Mouse (Mus musculus): ENCODE results near the gene Lamtor3. TPM values are rescaled to one million over a fixed set of nuclear protein-coding genes. Genes with fewer than 3 reads are reported as not detected.

The Lamtor3 gene
- polyA plus RNA-seq, 1 experiment from 2014 or later = 132 TPM

DNA sequence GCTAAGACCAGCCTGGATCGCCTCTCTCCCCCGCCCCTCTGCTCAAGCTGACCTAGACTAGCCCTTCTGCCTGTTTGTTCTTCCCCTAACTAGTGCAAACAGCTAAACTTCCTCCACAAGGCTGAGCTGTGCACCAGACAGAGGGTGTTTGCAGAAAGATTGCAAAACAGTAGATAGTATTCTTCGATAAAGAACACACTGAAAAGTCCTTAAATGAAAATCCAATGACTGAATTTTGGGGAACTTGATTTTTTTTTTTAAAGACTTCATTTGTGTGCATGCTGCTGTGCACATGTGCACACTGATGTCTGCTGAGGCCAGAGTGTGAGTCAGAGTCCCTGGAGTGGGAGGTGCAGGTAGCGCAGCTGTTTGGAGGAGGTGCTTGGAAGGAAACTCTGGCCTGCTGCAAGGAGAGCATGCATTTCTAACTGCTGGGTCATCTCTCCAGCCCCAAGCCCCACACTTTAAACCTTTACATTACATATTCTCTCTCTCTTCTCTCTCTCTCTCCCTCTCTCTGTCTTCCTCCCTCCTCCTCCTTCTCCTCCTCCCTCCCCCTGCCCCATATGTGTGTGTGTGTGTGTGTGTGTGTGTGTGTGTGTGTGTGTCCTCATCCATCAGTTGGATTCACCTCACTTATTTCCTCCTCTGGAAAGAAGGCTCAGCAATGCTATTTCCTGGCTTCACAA lies 34.1 kb downstream of the Lamtor3 start:
- Histone ChIP-seq H3K4me2 (ENCODE audit: low read depth, low read length) (no peak overlapping the region), H3K27ac (ENCODE audit: low read depth, low read length) (no peak overlapping the region; the same call in 1 of the 2 replicates)
- peak; percentile 45; the same call in 1 of the 2 replicates for ATAC-seq (ENCODE audit: low read depth)

DNA sequence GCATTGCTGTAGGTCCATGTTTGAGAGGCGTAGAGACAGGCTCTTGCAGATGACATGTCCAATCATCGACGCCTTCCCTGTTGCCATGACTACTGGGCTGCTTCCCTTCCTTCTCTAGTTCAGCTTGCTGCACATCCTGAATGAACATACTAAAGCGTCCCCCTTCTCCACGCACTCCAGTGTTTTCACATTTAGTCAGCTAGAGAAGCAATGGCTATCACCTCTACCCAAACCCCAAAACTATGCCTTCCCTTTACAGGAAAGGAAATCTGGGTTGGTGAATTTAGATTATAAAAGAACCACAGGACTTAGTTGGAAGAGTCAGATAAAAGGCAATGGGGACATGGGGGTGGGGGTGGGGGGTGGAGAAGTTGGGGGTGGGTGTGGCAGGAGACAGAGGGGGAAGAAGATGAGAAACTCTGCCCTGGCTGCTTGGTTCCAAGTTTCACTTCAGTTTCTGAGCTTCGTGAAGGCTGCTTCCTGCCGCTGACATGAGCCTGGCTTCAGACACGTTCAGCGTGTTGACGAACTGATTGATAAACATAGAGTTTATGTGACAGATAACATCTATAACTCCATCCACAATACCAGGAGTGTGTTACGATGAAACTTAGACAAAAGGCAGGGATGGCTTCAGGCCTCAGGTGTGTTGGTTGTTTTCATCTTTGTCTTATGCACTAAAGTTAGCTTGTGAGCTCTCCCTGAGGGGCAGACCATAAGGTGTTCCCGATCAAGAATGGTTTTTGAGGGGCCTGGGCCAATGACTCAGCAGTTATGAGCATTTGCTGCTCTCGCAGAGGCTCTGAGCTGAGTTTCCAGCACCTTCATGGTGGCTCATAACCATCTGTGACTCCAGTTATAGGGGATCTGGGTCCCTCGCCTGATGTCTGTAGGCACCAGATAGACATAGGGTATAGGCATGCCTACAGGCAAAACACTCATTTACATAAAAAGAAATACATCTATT lies 34.9 kb downstream of the Lamtor3 start:
- Histone ChIP-seq H3K9ac (replicated peaks; ENCODE audit: low read depth, low read length) (no peak overlapping the region), H3K4me3 (ENCODE audit: low read depth, low read length) (no peak overlapping the region), H3K36me3 (ENCODE audit: control insufficient read depth, insufficient read depth, low read length) (no peaks in the 10 kb centered on the region), H3K27ac (ENCODE audit: low read depth, low read length) (no peak overlapping the region), H3K4me1 (ENCODE audit: control insufficient read depth, insufficient read depth, low read length) (no peaks in the 10 kb centered on the region), H3K9me3 (ENCODE audit: control insufficient read depth, low read length) (no peaks in the 10 kb centered on the region), H3K27me3 (ENCODE audit: control insufficient read depth, insufficient read depth, low read length) (no peaks in the 10 kb centered on the region), H3K4me2 (ENCODE audit: low read depth, low read length) (no peak overlapping the region)
- ATAC-seq (ENCODE audit: low read depth) = peak; percentile 89
- WGBS = 69% methylated on average over 14 of the region's 14 CpGs

More for the DNA sequence above, 34.1 kb downstream of the Lamtor3 start:
- Histone ChIP-seq H3K9me3 (ENCODE audit: control insufficient read depth, low read length) (no peaks in the 10 kb centered on the region), H3K4me1 (ENCODE audit: control insufficient read depth, insufficient read depth, low read length) (no peaks in the 10 kb centered on the region), H3K9ac (replicated peaks; ENCODE audit: low read depth, low read length) (no peak overlapping the region), H3K4me3 (ENCODE audit: low read depth, low read length) (no peak overlapping the region), H3K36me3 (ENCODE audit: control insufficient read depth, insufficient read depth, low read length) (no peaks in the 10 kb centered on the region), H3K27me3 (ENCODE audit: control insufficient read depth, insufficient read depth, low read length) (no peaks in the 10 kb centered on the region)
- 75% methylated on average over 4 of the region's 4 CpGs for WGBS

- Histone ChIP-seq H3K9ac (replicated peaks; ENCODE audit: low read depth, low read length) (no peak overlapping the region), H3K27ac (ENCODE audit: low read depth, low read length) (no peak overlapping the region), H3K4me1 (ENCODE audit: control insufficient read depth, insufficient read depth, low read length) (no peaks in the 10 kb centered on the region), H3K36me3 (ENCODE audit: control insufficient read depth, insufficient read depth, low read length) (no peaks in the 10 kb centered on the region), H3K4me3 (ENCODE audit: low read depth, low read length) (no peak overlapping the region), H3K27me3 (ENCODE audit: control insufficient read depth, insufficient read depth, low read length) (no peaks in the 10 kb centered on the region), H3K9me3 (ENCODE audit: control insufficient read depth, low read length) (no peaks in the 10 kb centered on the region), H3K4me2 (ENCODE audit: low read depth, low read length) (no peak overlapping the region)
- WGBS = 68% methylated on average over 23 of the region's 23 CpGs
- ATAC-seq (ENCODE audit: low read depth) = no peak
Measured at GRCm38 (mm10) chr3:137954256-137954916, 36.1 kb downstream of the Lamtor3 start.

- ATAC-seq (ENCODE audit: low read depth) = no peak
- Histone ChIP-seq H3K9me3 (ENCODE audit: control insufficient read depth, low read length) (no peaks in the 10 kb centered on the region), H3K4me2 (ENCODE audit: low read depth, low read length) (peak overlapping the region; percentile 23; the same call in 1 of the 2 replicates), H3K27ac (ENCODE audit: low read depth, low read length) (no peak overlapping the region), H3K4me3 (ENCODE audit: low read depth, low read length) (no peak overlapping the region), H3K4me1 (ENCODE audit: control insufficient read depth, insufficient read depth, low read length) (no peaks in the 10 kb centered on the region), H3K27me3 (ENCODE audit: control insufficient read depth, insufficient read depth, low read length) (no peaks in the 10 kb centered on the region), H3K9ac (replicated peaks; ENCODE audit: low read depth, low read length) (no peak overlapping the region), H3K36me3 (ENCODE audit: control insufficient read depth, insufficient read depth, low read length) (no peaks in the 10 kb centered on the region)
- 33% methylated on average over 16 of the region's 16 CpGs for WGBS
Measured at GRCm38 (mm10) chr3:137955560-137956081, 37.3 kb downstream of the Lamtor3 start.

DNA sequence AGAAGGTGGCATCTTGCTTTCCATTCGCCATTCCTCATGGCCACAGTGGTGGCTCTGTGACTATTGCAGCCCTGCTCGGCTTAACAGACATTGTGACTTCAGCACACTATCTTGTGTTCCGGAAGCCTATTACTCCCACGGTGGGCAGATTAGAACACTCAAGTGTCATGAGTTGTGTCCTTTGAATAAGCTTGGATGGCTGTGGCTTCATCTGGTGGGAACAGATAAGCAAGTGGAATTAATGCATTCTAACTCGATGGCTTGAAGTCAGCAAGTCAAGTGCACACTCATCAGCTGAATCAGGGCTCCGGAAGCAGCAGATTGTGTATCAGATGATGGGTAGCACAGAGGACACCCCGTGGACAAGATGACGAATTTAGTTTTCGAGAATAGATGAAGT lies 39.6 kb downstream of the Lamtor3 start:
- H3K9me3 ChIP-seq (ENCODE audit: control insufficient read depth, low read length) = no peaks in the 10 kb centered on the region
- H3K4me3 ChIP-seq (ENCODE audit: low read depth, low read length) = no peak overlapping the region
- no peaks in the 10 kb centered on the region for H3K4me1 ChIP-seq (ENCODE audit: control insufficient read depth, insufficient read depth, low read length)
- no peak overlapping the region for H3K4me2 ChIP-seq (ENCODE audit: low read depth, low read length)
- WGBS = 92% methylated on average over 9 of the region's 9 CpGs
- H3K27me3 ChIP-seq (ENCODE audit: control insufficient read depth, insufficient read depth, low read length) = no peaks in the 10 kb centered on the region
- no peak overlapping the region for H3K27ac ChIP-seq (ENCODE audit: low read depth, low read length)
- ATAC-seq (ENCODE audit: low read depth) = no peak
- no peaks in the 10 kb centered on the region for H3K36me3 ChIP-seq (ENCODE audit: control insufficient read depth, insufficient read depth, low read length)
- H3K9ac ChIP-seq (replicated peaks; ENCODE audit: low read depth, low read length) = no peak overlapping the region

DNA sequence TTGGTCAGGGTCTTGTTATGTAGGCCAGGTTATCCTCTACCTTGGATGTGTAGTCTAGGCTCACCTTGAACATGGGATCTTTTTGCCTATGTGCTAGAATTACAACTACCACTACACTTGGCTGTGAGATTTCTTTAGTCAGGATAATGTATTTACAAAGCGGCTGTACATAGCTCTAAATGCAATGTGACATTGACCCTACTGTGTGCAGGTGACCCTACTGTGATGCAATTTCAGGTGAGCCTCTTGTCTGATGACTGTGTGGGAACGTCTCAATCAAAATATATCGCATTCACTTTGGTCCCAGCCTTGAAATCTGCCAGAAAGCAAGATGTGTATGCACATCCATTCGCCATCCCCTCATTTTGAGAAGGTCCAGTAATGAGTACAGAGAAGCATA lies 40.0 kb downstream of the Lamtor3 start:
- H3K9me3 ChIP-seq (ENCODE audit: control insufficient read depth, low read length) = no peaks in the 10 kb centered on the region
- WGBS = 95% methylated on average over 4 of the region's 4 CpGs
- H3K4me2 ChIP-seq (ENCODE audit: low read depth, low read length) = no peak overlapping the region
- no peak for ATAC-seq (ENCODE audit: low read depth)
- no peaks in the 10 kb centered on the region for H3K27me3 ChIP-seq (ENCODE audit: control insufficient read depth, insufficient read depth, low read length)
- H3K4me3 ChIP-seq (ENCODE audit: low read depth, low read length) = no peak overlapping the region
- no peak overlapping the region for H3K9ac ChIP-seq (replicated peaks; ENCODE audit: low read depth, low read length)
- no peak overlapping the region for H3K27ac ChIP-seq (ENCODE audit: low read depth, low read length)
- no peaks in the 10 kb centered on the region for H3K36me3 ChIP-seq (ENCODE audit: control insufficient read depth, insufficient read depth, low read length)
- no peaks in the 10 kb centered on the region for H3K4me1 ChIP-seq (ENCODE audit: control insufficient read depth, insufficient read depth, low read length)

- H3K4me1 ChIP-seq (ENCODE audit: control insufficient read depth, insufficient read depth, low read length) = no peaks in the 10 kb centered on the region
- 84% methylated on average over 4 of the region's 4 CpGs for WGBS
- H3K4me3 ChIP-seq (ENCODE audit: low read depth, low read length) = no peak overlapping the region
- ATAC-seq (ENCODE audit: low read depth) = no peak
- no peaks in the 10 kb centered on the region for H3K36me3 ChIP-seq (ENCODE audit: control insufficient read depth, insufficient read depth, low read length)
- no peaks in the 10 kb centered on the region for H3K27me3 ChIP-seq (ENCODE audit: control insufficient read depth, insufficient read depth, low read length)
- H3K9ac ChIP-seq (replicated peaks; ENCODE audit: low read depth, low read length) = no peak overlapping the region
- no peaks in the 10 kb centered on the region for H3K9me3 ChIP-seq (ENCODE audit: control insufficient read depth, low read length)
- H3K4me2 ChIP-seq (ENCODE audit: low read depth, low read length) = no peak overlapping the region
- H3K27ac ChIP-seq (ENCODE audit: low read depth, low read length) = no peak overlapping the region
Measured at GRCm38 (mm10) chr3:137959456-137959855, 41.1 kb downstream of the Lamtor3 start.

GRCm38 (mm10) chr3:137961736-137962385 lies 43.6 kb downstream of the Lamtor3 start:
- Histone ChIP-seq H3K36me3 (ENCODE audit: control insufficient read depth, insufficient read depth, low read length) (no peaks in the 10 kb centered on the region), H3K27me3 (ENCODE audit: control insufficient read depth, insufficient read depth, low read length) (no peaks in the 10 kb centered on the region), H3K27ac (ENCODE audit: low read depth, low read length) (no peak overlapping the region), H3K9me3 (ENCODE audit: control insufficient read depth, low read length) (no peaks in the 10 kb centered on the region), H3K4me3 (ENCODE audit: low read depth, low read length) (no peak overlapping the region), H3K9ac (replicated peaks; ENCODE audit: low read depth, low read length) (no peak overlapping the region), H3K4me2 (ENCODE audit: low read depth, low read length) (no peak overlapping the region), H3K4me1 (ENCODE audit: control insufficient read depth, insufficient read depth, low read length) (no peaks in the 10 kb centered on the region)
- ATAC-seq (ENCODE audit: low read depth) = no peak
- WGBS = 73% methylated on average over 8 of the region's 8 CpGs

All from neural tube, embryonic 14.5 days (tissue).